Mouse (Mus musculus) colon, adult 2 months (tissue): Measurements from ENCODE around the gene Mtmr10. TPM values are rescaled to one million over a fixed set of nuclear protein-coding genes. Genes with fewer than 3 reads are reported as not detected.

Experiments used
- polyA plus RNA-seq: library from polyadenylated mRNA; depleted of rRNA; stranded (reverse); fragments of >200 nt; gene quantifications from 2 replicates; pipeline ENCODE4 v1.2.3, GENCODE M21; 2012; rRNA removed

Gene Mtmr10
- 3.3 and 4.1 TPM in 2 replicates for polyA plus RNA-seq

GRCm38 (mm10) chr7:64287414-64288091 lies at the start of gene Mtmr10:
TSS of gene Mtmr10 (plus strand) at chr7:64287653.

DNA sequence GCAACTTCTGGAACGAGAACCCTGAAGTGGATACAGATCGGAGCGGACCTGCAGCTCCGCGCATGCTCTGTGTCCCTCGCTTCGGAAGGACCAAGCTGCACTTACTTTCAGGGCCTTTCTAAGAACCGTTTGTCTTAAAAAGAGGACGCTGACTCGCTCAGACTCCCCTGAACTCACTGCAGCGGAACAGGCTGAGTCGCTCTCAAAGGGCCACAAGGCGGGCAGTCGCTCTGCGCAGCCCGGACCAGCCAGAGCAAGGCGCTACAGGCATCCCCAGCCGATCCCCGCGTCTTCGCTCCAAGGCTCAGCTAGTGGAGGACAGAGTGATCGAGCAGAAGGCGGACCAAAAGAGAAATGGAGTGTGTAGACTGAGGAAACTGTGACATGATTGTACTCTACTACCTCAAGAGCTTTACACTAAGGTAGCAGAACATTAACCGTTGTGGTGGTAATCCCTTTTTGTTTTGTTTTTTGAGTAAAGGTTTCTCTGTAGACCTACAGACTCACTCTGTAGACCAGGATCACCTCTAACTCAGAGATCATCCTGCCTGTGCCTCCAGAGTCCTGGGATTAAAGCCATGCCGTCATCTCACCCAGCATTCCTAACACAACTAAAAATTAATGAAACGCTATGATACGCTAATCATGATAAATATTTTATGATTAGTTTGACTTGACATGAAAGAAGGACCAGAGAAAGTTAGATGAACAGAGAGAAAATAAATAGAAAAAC lies 86.5 kb downstream of the Mtmr10 start, which contains the start of gene Fan1:
TSS of gene Fan1 (minus strand) at position 266 of the 733 bp plus-strand sequence.

Other genes with a start within 250 kb of the Mtmr10 start
- gene Trpm1, start 133.8 kb upstream of the Mtmr10 start, polyA plus RNA-seq, result 0.05 TPM in 1 of 2 replicates, not detected in the other
- gene Fan1, start 86.4 kb downstream of the Mtmr10 start, polyA plus RNA-seq, result 2.9 and 3.1 TPM in 2 replicates
- 0.16 and 0.43 TPM in 2 replicates for gene Mphosph10, start 104.6 kb downstream of the Mtmr10 start, polyA plus RNA-seq
- gene Mcee, start 105.0 kb downstream of the Mtmr10 start, polyA plus RNA-seq, result 19.7 and 27.0 TPM in 2 replicates
- 3.1 and 4.8 TPM in 2 replicates for gene Apba2, start 214.1 kb downstream of the Mtmr10 start, polyA plus RNA-seq